8 mouse cellular contexts compared by ENCODE assay signal in genomic region chr10:128493695-128494666, GRCm38 (mm10). TPM values are rescaled to one million over a fixed set of nuclear protein-coding genes. Genes with fewer than 3 reads are reported as not detected.
DNase-seq lines count a peak whose midpoint lies in the region; ATAC-seq lines count a peak whose summit lies in the region.

Gene Myl6, minus strand, starts transcription at chr10:128494145.

- peak; percentile 94 for ATAC-seq in hindbrain, embryonic 11.5 days (ENCODE audit: low FRiP score)

- DNase-seq in Muller cell, postnatal 12 days (ENCODE audit: inconsistent ontology term), result peak; percentile 99
- DNase-seq in cerebellum, adult 9-11 months, result peak; percentile 98
- peak; percentile 96 to 99 for DNase-seq in frontal cortex, adult 2 months (ENCODE audit: extremely low spot score in 1 of 2, low spot score in 1 of 2)
- peak; percentile 99 for DNase-seq in hindbrain, embryonic 11.5 days (ENCODE audit: low spot score)
- peak; percentile 98 to 99 for DNase-seq in layer of hippocampus, postnatal 10 days (ENCODE audit: low spot score in 2 of 2)
- peak; percentile 99 for DNase-seq in lung, postnatal 10 days
- peak; percentile 96 for DNase-seq in ovary, postnatal 36 days (ENCODE audit: low spot score)
- DNase-seq in thymus, postnatal 25 days, result peak; percentile 97

- peaks cover 11% of the 10 kb centered on the region for H3K4me1 ChIP-seq in hindbrain, embryonic 11.5 days (replicated peaks; ENCODE audit: control insufficient read depth, insufficient read depth, low read length)

- peak within 1 kb of the TSS; percentile 75 for H3K4me2 ChIP-seq in hindbrain, embryonic 11.5 days (replicated peaks; ENCODE audit: low read depth, low read length)

- under 1% methylated on average over 45 of the region's 45 CpGs for WGBS in hindbrain, embryonic 11.5 days

- H3K27ac ChIP-seq in hindbrain, embryonic 11.5 days (ENCODE audit: low read depth, low read length), result peak within 1 kb of the TSS; percentile 80

- H3K27me3 ChIP-seq in hindbrain, embryonic 11.5 days (ENCODE audit: control insufficient read depth, insufficient read depth, low read length), result no peaks in the 10 kb centered on the region; the same call in 1 of the 2 replicates

- H3K36me3 ChIP-seq in hindbrain, embryonic 11.5 days (ENCODE audit: control insufficient read depth, insufficient read depth, low read length), result peaks cover 4% of the 10 kb centered on the region; the same call in 1 of the 2 replicates

- H3K9ac ChIP-seq in hindbrain, embryonic 11.5 days (ENCODE audit: low read depth, low read length), result peak within 1 kb of the TSS; percentile 74

- H3K9me3 ChIP-seq in hindbrain, embryonic 11.5 days (ENCODE audit: control insufficient read depth, low read length), result no peaks in the 10 kb centered on the region

- H3K4me3 ChIP-seq in hindbrain, embryonic 11.5 days (ENCODE audit: low read depth, low read length), result peak within 1 kb of the TSS; percentile 76

RNA-seq across cellular contexts. Expression of gene Myl6, which starts in this region (rescaled TPM):
- polyA plus RNA-seq in frontal cortex, adult 2 months (2012; rRNA removed), result 1,313 and 1,322 TPM in 2 replicates
- polyA plus RNA-seq in hindbrain, embryonic 11.5 days (2014; fragmentation: Nextera tagmentation; extraction: Ambion mirVana), result 742 and 751 TPM in 2 replicates
- total RNA-seq in layer of hippocampus, postnatal 10 days (2021), result 100 to 1,000 TPM; 608 to 632 TPM

Comparison
In these comparisons a context has a peak if more than half of its experiments do, and no peak if none do; other contexts are left out.
1. Peak in every context shown above with its lines: DNase-seq, ATAC-seq, H3K4me3 ChIP-seq and H3K27ac ChIP-seq.